Mouse (Mus musculus) forebrain, embryonic 16.5 days (tissue): ENCODE data around the gene Gm20388. TPM values are rescaled to one million over a fixed set of nuclear protein-coding genes. Genes with fewer than 3 reads are reported as not detected.

Experiments used
- ATAC-seq: fragments of 200-750 bp; cut with Nextera tagmentation; 2 replicates; pipeline ENCODE4 v1.8.0; 2017; ENCODE audit warnings: mild to moderate bottlenecking, moderate library complexity
- H3K27ac ChIP-seq: fragments of 300-500 bp; sonication (generic); 2 replicates; pipeline ENCODE4 v1.5.1; 2014; ENCODE audit warnings: low read length, control low read depth
- H3K27me3 ChIP-seq: fragments of 300-500 bp; sonication (generic); replicated peaks from 2 replicates; pipeline ENCODE4 v1.6.1; 2014; ENCODE audit warnings: low read length; ENCODE audit not compliant: control insufficient read depth, insufficient read depth
- H3K36me3 ChIP-seq: fragments of 300-500 bp; sonication (generic); 2 replicates; pipeline ENCODE4 v1.6.1; 2014; ENCODE audit not compliant: control insufficient read depth, insufficient read depth
- H3K4me1 ChIP-seq: fragments of 300-500 bp; sonication (generic); replicated peaks from 2 replicates; pipeline ENCODE4 v1.6.1; 2014; ENCODE audit warnings: low read length; ENCODE audit not compliant: control insufficient read depth, insufficient read depth
- H3K4me2 ChIP-seq: fragments of 300-500 bp; sonication (generic); 2 replicates; pipeline ENCODE4 v1.6.1; 2014; ENCODE audit warnings: mild to moderate bottlenecking, low read length, control low read depth
- H3K4me3 ChIP-seq: fragments of 300-500 bp; sonication (generic); replicated peaks from 2 replicates; pipeline ENCODE4 v1.5.1; 2014; ENCODE audit warnings: mild to moderate bottlenecking, low read length, control low read depth
- H3K9ac ChIP-seq: fragments of 300-500 bp; sonication (generic); replicated peaks from 2 replicates; pipeline ENCODE4 v1.6.1; 2014; ENCODE audit warnings: low read depth, low read length, control low read depth
- H3K9me3 ChIP-seq: fragments of 300-500 bp; sonication (generic); 2 replicates; pipeline ENCODE4 v1.6.1; 2016; ENCODE audit warnings: low read length; ENCODE audit not compliant: control insufficient read depth
- WGBS: fragments of 180-500 bp; shearing (Covaris S2); extraction: QIAGEN DNeasy Blood & Tissue Kit; methylation state at CpG from one replicate; pipeline ENCODE4 v1.1.7; 2014; 5-methylcytosine and 5-hydroxymethylcytosine counted together
- polyA plus RNA-seq: library from polyadenylated mRNA; unstranded; fragments of >200 nt; fragmentation: Nextera tagmentation; extraction: Ambion mirVana; gene quantifications from 2 replicates; pipeline ENCODE4 v1.2.1, GENCODE M21; 2015

The Gm20388 gene
- polyA plus RNA-seq, 1 experiment from 2014 or later, result 4.7 TPM

GRCm38 (mm10) chr8:120425199-120425941 lies 514.7 kb downstream of the Gm20388 start:
- Histone ChIP-seq H3K4me2 (no peak overlapping the region), H3K36me3 (no peaks in the 10 kb centered on the region), H3K4me1 (peaks cover 66% of the 10 kb centered on the region), H3K4me3 (no peak overlapping the region), H3K9ac (peak overlapping the region; percentile 38), H3K27me3 (no peaks in the 10 kb centered on the region), H3K27ac (peak overlapping the region; percentile 98), H3K9me3 (no peaks in the 10 kb centered on the region)
- WGBS, result 6% methylated on average over 6 of the region's 8 CpGs
- peak; percentile 90 for ATAC-seq

DNA sequence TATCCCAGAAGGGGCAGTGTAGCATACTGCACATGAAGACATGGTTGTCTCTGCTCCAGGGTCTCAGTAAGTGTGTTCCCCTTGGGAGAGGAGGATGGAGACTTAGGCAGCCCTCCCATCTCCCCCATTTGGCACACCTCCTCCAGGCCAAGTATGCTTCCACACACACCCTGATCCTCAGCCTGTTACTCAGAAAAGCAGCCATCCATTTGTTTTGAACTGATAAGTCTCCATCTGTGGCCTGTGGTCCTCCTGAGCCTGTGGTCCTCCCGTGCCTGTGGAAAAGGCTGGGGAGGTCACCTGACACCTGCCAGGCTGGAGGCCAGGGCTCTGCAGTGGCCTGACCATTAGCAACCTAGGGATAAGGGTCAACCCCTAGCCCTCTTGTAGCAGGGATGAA lies 515.5 kb downstream of the Gm20388 start:
- Histone ChIP-seq H3K4me2 (no peak overlapping the region), H3K4me1 (peaks cover 66% of the 10 kb centered on the region), H3K27me3 (no peaks in the 10 kb centered on the region), H3K36me3 (no peaks in the 10 kb centered on the region), H3K9ac (peak overlapping the region; percentile 27; the same call in 1 of the 2 replicates), H3K9me3 (no peaks in the 10 kb centered on the region), H3K4me3 (no peak overlapping the region), H3K27ac (peak overlapping the region; percentile 98)
- no peak for ATAC-seq
- 27% methylated on average over 1 of the region's 1 CpGs for WGBS

GRCm38 (mm10) chr8:120426622-120427385 lies 516.2 kb downstream of the Gm20388 start:
- Histone ChIP-seq H3K9ac (peak overlapping the region; percentile 40), H3K4me3 (no peak overlapping the region), H3K9me3 (no peaks in the 10 kb centered on the region), H3K36me3 (no peaks in the 10 kb centered on the region), H3K27me3 (no peaks in the 10 kb centered on the region), H3K27ac (peak overlapping the region; percentile 98), H3K4me2 (no peak overlapping the region), H3K4me1 (peaks cover 61% of the 10 kb centered on the region)
- ATAC-seq, result no peak
- 14% methylated on average over 20 of the region's 20 CpGs for WGBS

GRCm38 (mm10) chr8:120428492-120428891 lies 517.9 kb downstream of the Gm20388 start:
- Histone ChIP-seq H3K4me1 (peaks cover 60% of the 10 kb centered on the region), H3K27me3 (no peaks in the 10 kb centered on the region), H3K4me3 (no peak overlapping the region), H3K9me3 (no peaks in the 10 kb centered on the region), H3K9ac (no peak overlapping the region), H3K36me3 (no peaks in the 10 kb centered on the region), H3K4me2 (no peak overlapping the region), H3K27ac (no peak overlapping the region)
- ATAC-seq, result no peak
- 87% methylated on average over 5 of the region's 5 CpGs for WGBS

GRCm38 (mm10) chr8:120429116-120429515 lies 518.5 kb downstream of the Gm20388 start:
- no peak overlapping the region for H3K27ac ChIP-seq
- H3K4me3 ChIP-seq, result no peak overlapping the region
- H3K9ac ChIP-seq, result no peak overlapping the region
- peaks cover 54% of the 10 kb centered on the region for H3K4me1 ChIP-seq
- H3K4me2 ChIP-seq, result no peak overlapping the region
- H3K27me3 ChIP-seq, result no peaks in the 10 kb centered on the region
- 91% methylated on average over 1 of the region's 1 CpGs for WGBS
- ATAC-seq, result no peak
- H3K36me3 ChIP-seq, result no peaks in the 10 kb centered on the region
- no peaks in the 10 kb centered on the region for H3K9me3 ChIP-seq

GRCm38 (mm10) chr8:120431042-120431441 lies 520.4 kb downstream of the Gm20388 start:
- H3K4me3 ChIP-seq, result no peak overlapping the region
- whole genome bisulfite sequencing, result 66% methylated on average over 12 of the region's 12 CpGs
- no peak overlapping the region for H3K4me2 ChIP-seq
- ATAC-seq, result no peak; the same call in 1 of the 2 replicates
- H3K9me3 ChIP-seq, result no peaks in the 10 kb centered on the region
- no peaks in the 10 kb centered on the region for H3K36me3 ChIP-seq
- no peak overlapping the region for H3K27ac ChIP-seq
- peaks cover 35% of the 10 kb centered on the region for H3K4me1 ChIP-seq
- H3K9ac ChIP-seq, result no peak overlapping the region
- H3K27me3 ChIP-seq, result no peaks in the 10 kb centered on the region

GRCm38 (mm10) chr8:120432438-120432837 lies 521.8 kb downstream of the Gm20388 start:
- no peaks in the 10 kb centered on the region for H3K27me3 ChIP-seq
- H3K4me2 ChIP-seq, result no peak overlapping the region
- H3K27ac ChIP-seq, result peak overlapping the region; percentile 63
- 77% methylated on average over 7 of the region's 7 CpGs for WGBS
- H3K9me3 ChIP-seq, result no peaks in the 10 kb centered on the region
- no peak for ATAC-seq
- peaks cover 33% of the 10 kb centered on the region for H3K4me1 ChIP-seq
- H3K9ac ChIP-seq, result no peak overlapping the region
- no peaks in the 10 kb centered on the region for H3K36me3 ChIP-seq
- no peak overlapping the region for H3K4me3 ChIP-seq

- Histone ChIP-seq H3K27me3 (no peaks in the 10 kb centered on the region), H3K9me3 (no peaks in the 10 kb centered on the region)
Observed at GRCm38 (mm10) chr8:120433143-120433542, 522.5 kb downstream of the Gm20388 start.

GRCm38 (mm10) chr8:120433734-120434133 lies 523.1 kb downstream of the Gm20388 start:
- Histone ChIP-seq H3K27ac (no peak overlapping the region; the same call in 1 of the 2 replicates), H3K9me3 (no peaks in the 10 kb centered on the region), H3K36me3 (no peaks in the 10 kb centered on the region), H3K27me3 (no peaks in the 10 kb centered on the region), H3K9ac (no peak overlapping the region), H3K4me3 (no peak overlapping the region), H3K4me1 (peaks cover 44% of the 10 kb centered on the region), H3K4me2 (no peak overlapping the region)
- no peak for ATAC-seq
- WGBS, result 97% methylated on average over 1 of the region's 1 CpGs

More at GRCm38 (mm10) chr8:120433143-120433542, 522.5 kb downstream of the Gm20388 start:
- 34% methylated on average over 7 of the region's 7 CpGs for WGBS
- Histone ChIP-seq H3K9ac (no peak overlapping the region), H3K4me2 (no peak overlapping the region), H3K4me3 (no peak overlapping the region), H3K4me1 (peaks cover 38% of the 10 kb centered on the region), H3K36me3 (no peaks in the 10 kb centered on the region), H3K27ac (peak overlapping the region; percentile 78)
- ATAC-seq, result peak; percentile 35; the same call in 1 of the 2 replicates
